ENCODE assay signal across 1 mouse cellular context in genomic region chr12:102744839-102745238, GRCm38 (mm10).
TF ChIP-seq lines count a peak whose summit lies in the region.

No protein-coding gene starts in this region.

TF ChIP-seq in MEL, 35 proteins besides CTCF, POLR2A, EP300 and RAD21 (continued from another document):
- TF ChIP-seq NRF1 (IDR thresholded peaks at IDR 0.05; ENCODE audit: insufficient read depth, low read depth, low read length, poor library complexity, severe bottlenecking) (no peak), GATA1 (IDR thresholded peaks at IDR 0.05; ENCODE audit: low read depth, low read length) (peak; percentile 90), RCOR1 (IDR thresholded peaks at IDR 0.05; ENCODE audit: low read depth, low read length) (peak; percentile 88)
